Mouse (Mus musculus): Measurements from ENCODE around the gene Alcam. TPM values are rescaled to one million over a fixed set of nuclear protein-coding genes. Genes with fewer than 3 reads are reported as not detected.

The Alcam gene
- total RNA-seq, 2 experiments from 2014 or later, result 130 to 145 TPM

- intact Hi-C loops (cut with DNase I), result no loop called here
These were observed 70.3 kb downstream of the Alcam start for GRCm38 (mm10) chr16:52383456-52384185.

GRCm38 (mm10) chr16:52378811-52379597, 74.9 kb downstream of the Alcam start:
- intact Hi-C loops (cut with DNase I), result no loop called here
- peak in 1 of 2 experiments; percentile 15 for DNase-seq (ENCODE audit: low spot score in 2 of 2)

More at GRCm38 (mm10) chr16:52383456-52384185, 70.3 kb downstream of the Alcam start:
- no peak for DNase-seq (ENCODE audit: low spot score in 2 of 2)

- intact Hi-C loops (cut with DNase I), result no loop called here
These were observed 77.0 kb downstream of the Alcam start for GRCm38 (mm10) chr16:52376827-52377226.

GRCm38 (mm10) chr16:52371956-52372355, 81.9 kb downstream of the Alcam start:
- DNase-seq (ENCODE audit: low spot score in 2 of 2), result no peak

More at GRCm38 (mm10) chr16:52376827-52377226, 77.0 kb downstream of the Alcam start:
- no peak for DNase-seq (ENCODE audit: low spot score in 2 of 2)

GRCm38 (mm10) chr16:52368521-52368920, 85.4 kb downstream of the Alcam start:
- no peak for DNase-seq (ENCODE audit: low spot score in 2 of 2)
- intact Hi-C loops (cut with DNase I), result no loop called here

More at GRCm38 (mm10) chr16:52371956-52372355, 81.9 kb downstream of the Alcam start:
- intact Hi-C loops (cut with DNase I), result no loop called here

GRCm38 (mm10) chr16:52366915-52367314, 87.0 kb downstream of the Alcam start:
- intact Hi-C loops (cut with DNase I), result no loop called here
- peak in 1 of 2 experiments; percentile 26 for DNase-seq (ENCODE audit: low spot score in 2 of 2)

- DNase-seq (ENCODE audit: low spot score in 2 of 2), result no peak
- intact Hi-C loops (cut with DNase I), result no loop called here
These were observed 89.8 kb downstream of the Alcam start for GRCm38 (mm10) chr16:52363944-52364511.

- intact Hi-C loops (cut with DNase I), result no loop called here
These were observed 110.3 kb downstream of the Alcam start for GRCm38 (mm10) chr16:52343467-52344033.

GRCm38 (mm10) chr16:52342694-52343466, 111.0 kb downstream of the Alcam start:
- no peak for DNase-seq (ENCODE audit: low spot score in 2 of 2)
- intact Hi-C loops (cut with DNase I), result no loop called here

More at GRCm38 (mm10) chr16:52343467-52344033, 110.3 kb downstream of the Alcam start:
- DNase-seq (ENCODE audit: low spot score in 2 of 2), result no peak

GRCm38 (mm10) chr16:52334084-52334483, 119.8 kb downstream of the Alcam start:
- intact Hi-C loops (cut with DNase I), result no loop called here

GRCm38 (mm10) chr16:52333631-52334030, 120.2 kb downstream of the Alcam start:
- DNase-seq (ENCODE audit: low spot score in 2 of 2), result no peak
- intact Hi-C loops (cut with DNase I), result no loop called here

More at GRCm38 (mm10) chr16:52334084-52334483, 119.8 kb downstream of the Alcam start:
- no peak for DNase-seq (ENCODE audit: low spot score in 2 of 2)

- intact Hi-C loops (cut with DNase I), result no loop called here
- DNase-seq (ENCODE audit: low spot score in 2 of 2), result no peak
These were observed 122.5 kb downstream of the Alcam start for GRCm38 (mm10) chr16:52331341-52331830.

- intact Hi-C loops (cut with DNase I), result no loop called here
- DNase-seq (ENCODE audit: low spot score in 2 of 2), result no peak
These were observed 124.5 kb downstream of the Alcam start for GRCm38 (mm10) chr16:52329420-52329819.

GRCm38 (mm10) chr16:52319229-52319628, 134.6 kb downstream of the Alcam start:
- no peak for DNase-seq (ENCODE audit: low spot score in 2 of 2)
- intact Hi-C loops (cut with DNase I), result no loop called here

GRCm38 (mm10) chr16:52311073-52311472, 142.8 kb downstream of the Alcam start:
- peak; percentile 73 to 83 for DNase-seq (ENCODE audit: low spot score in 2 of 2)
- intact Hi-C loops (cut with DNase I), result loop anchor here (2.0 kb wide), 2 partner anchors 140 to 956 kb away; no protein-coding TSS in a partner anchor

- DNase-seq (ENCODE audit: low spot score in 2 of 2), result no peak
- intact Hi-C loops (cut with DNase I), result no loop called here
These were observed 146.9 kb downstream of the Alcam start for GRCm38 (mm10) chr16:52307016-52307415.

- peak in 1 of 2 experiments; percentile 12 for DNase-seq (ENCODE audit: low spot score in 2 of 2)
- intact Hi-C loops (cut with DNase I), result no loop called here
These were observed 150.4 kb downstream of the Alcam start for GRCm38 (mm10) chr16:52303532-52303902.

GRCm38 (mm10) chr16:52302790-52303531, 150.9 kb downstream of the Alcam start:
- intact Hi-C loops (cut with DNase I), result no loop called here
- no peak for DNase-seq (ENCODE audit: low spot score in 2 of 2)

All from left cerebral cortex, postnatal 14 days (tissue).